In the genomic region with DNA sequence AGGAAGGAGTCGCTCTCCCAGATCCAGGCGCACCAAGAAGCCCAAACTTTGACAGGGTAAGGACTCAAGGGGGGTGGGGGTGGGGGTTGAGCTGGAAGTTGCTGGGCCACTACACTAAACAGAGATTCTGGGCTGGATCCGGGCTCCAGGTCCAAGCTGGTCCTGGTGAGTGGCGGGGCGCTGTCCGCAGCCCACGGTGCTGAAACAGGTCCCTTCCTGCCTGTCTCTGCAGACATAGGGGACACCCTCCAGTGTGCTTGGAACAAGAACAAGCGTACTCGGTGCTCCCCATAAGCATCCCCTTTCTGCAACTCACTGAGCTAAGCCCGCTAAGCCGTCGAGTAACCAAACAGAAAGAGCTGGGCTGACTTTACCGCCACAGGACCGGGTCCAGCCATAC, we compare ENCODE assay signal across 9 mouse cellular contexts. TPM values are rescaled to one million over a fixed set of nuclear protein-coding genes. Genes with fewer than 3 reads are reported as not detected.
DNase-seq lines count a peak whose midpoint lies in the region; ATAC-seq lines count a peak whose summit lies in the region.
"Had no signal": no experiment of that assay in that cellular context is flagged by ENCODE, and none has a peak within 500 bp of the region (broad histone marks: within the 10 kb centered on the region; RNA-seq: fewer than 3 reads in every experiment).

No protein-coding gene starts in this region.

- H3K9ac ChIP-seq in hindbrain, embryonic 11.5 days (ENCODE audit: low read depth, low read length): no peak overlapping the region
- H3K9ac ChIP-seq in hindbrain, embryonic 13.5 days: no peak overlapping the region
- no peak overlapping the region for H3K9ac ChIP-seq in forebrain, embryonic 14.5 days (ENCODE audit: low read length)
- H3K9ac ChIP-seq in kidney, embryonic 15.5 days: no peak overlapping the region
- H3K9ac ChIP-seq: heart, embryonic 15.5 days had no signal

- no peak overlapping the region for H3K4me3 ChIP-seq in hindbrain, embryonic 11.5 days (ENCODE audit: low read depth, low read length)
- H3K4me3 ChIP-seq in hindbrain, embryonic 13.5 days: no peak overlapping the region
- H3K4me3 ChIP-seq in forebrain, embryonic 14.5 days (ENCODE audit: low read depth, low read length): no peak overlapping the region
- no peak overlapping the region for H3K4me3 ChIP-seq in kidney, embryonic 15.5 days (replicated peaks)
- H3K4me3 ChIP-seq: heart, embryonic 15.5 days had no signal

- peak; percentile 69 for DNase-seq in hindbrain, embryonic 11.5 days (ENCODE audit: low spot score)
- peak; percentile 66 for DNase-seq in Muller cell, postnatal 12 days (ENCODE audit: inconsistent ontology term)
- peak; percentile 35 for DNase-seq in forebrain, embryonic 14.5 days (ENCODE audit: low spot score)
- peak; percentile 78 for DNase-seq in thymus, postnatal 4 days
- DNase-seq in frontal cortex, postnatal 14 days (ENCODE audit: low spot score in 2 of 2): no peak

- no peaks in the 10 kb centered on the region for H3K9me3 ChIP-seq in hindbrain, embryonic 11.5 days (ENCODE audit: control insufficient read depth, low read length)
- H3K9me3 ChIP-seq in hindbrain, embryonic 13.5 days: no peaks in the 10 kb centered on the region
- no peaks in the 10 kb centered on the region for H3K9me3 ChIP-seq in forebrain, embryonic 14.5 days (replicated peaks; ENCODE audit: control insufficient read depth, low read length)
- H3K9me3 ChIP-seq in kidney, embryonic 15.5 days (replicated peaks): no peaks in the 10 kb centered on the region
- H3K9me3 ChIP-seq: heart, embryonic 15.5 days had no signal

- no peaks in the 10 kb centered on the region for H3K4me1 ChIP-seq in hindbrain, embryonic 11.5 days (replicated peaks; ENCODE audit: control insufficient read depth, insufficient read depth, low read length)
- peaks cover 22% of the 10 kb centered on the region for H3K4me1 ChIP-seq in hindbrain, embryonic 13.5 days (replicated peaks)
- peaks cover 10% of the 10 kb centered on the region; the same call in 1 of the 2 replicates for H3K4me1 ChIP-seq in forebrain, embryonic 14.5 days (ENCODE audit: control insufficient read depth, insufficient read depth, low read length)
- H3K4me1 ChIP-seq in kidney, embryonic 15.5 days: no peaks in the 10 kb centered on the region
- H3K4me1 ChIP-seq: heart, embryonic 15.5 days had no signal

- no peaks in the 10 kb centered on the region for H3K36me3 ChIP-seq in hindbrain, embryonic 11.5 days (ENCODE audit: control insufficient read depth, insufficient read depth, low read length)
- H3K36me3 ChIP-seq in hindbrain, embryonic 13.5 days: no peaks in the 10 kb centered on the region
- no peaks in the 10 kb centered on the region for H3K36me3 ChIP-seq in forebrain, embryonic 14.5 days (ENCODE audit: control insufficient read depth, insufficient read depth, low read length)
- H3K36me3 ChIP-seq in kidney, embryonic 15.5 days: no peaks in the 10 kb centered on the region
- H3K36me3 ChIP-seq: heart, embryonic 15.5 days had no signal

- no peak overlapping the region for H3K4me2 ChIP-seq in hindbrain, embryonic 11.5 days (replicated peaks; ENCODE audit: low read depth, low read length)
- no peak overlapping the region for H3K4me2 ChIP-seq in hindbrain, embryonic 13.5 days
- no peak overlapping the region for H3K4me2 ChIP-seq in forebrain, embryonic 14.5 days (ENCODE audit: low read length)
- no peak overlapping the region for H3K4me2 ChIP-seq in kidney, embryonic 15.5 days
- H3K4me2 ChIP-seq: heart, embryonic 15.5 days had no signal

- no peak overlapping the region for H3K27ac ChIP-seq in hindbrain, embryonic 11.5 days (ENCODE audit: low read depth, low read length)
- H3K27ac ChIP-seq in hindbrain, embryonic 13.5 days: no peak overlapping the region
- no peak overlapping the region for H3K27ac ChIP-seq in forebrain, embryonic 14.5 days (ENCODE audit: low read depth, low read length)
- no peak overlapping the region for H3K27ac ChIP-seq in kidney, embryonic 15.5 days
- H3K27ac ChIP-seq: heart, embryonic 15.5 days had no signal

- ATAC-seq in hindbrain, embryonic 11.5 days (ENCODE audit: low FRiP score): no peak
- no peak for ATAC-seq in hindbrain, embryonic 13.5 days (ENCODE audit: low FRiP score)
- ATAC-seq in forebrain, embryonic 14.5 days: no peak
- ATAC-seq in kidney, embryonic 15.5 days (replicated peaks; ENCODE audit: low FRiP score): 0 out of 2 replicates have a peak, but pooled peaks have one; percentile 4
- ATAC-seq in megakaryocyte progenitor cell, adult 5-6 weeks (replicated peaks; ENCODE audit: poor library complexity): peak; percentile 74; the same call in 1 of the 2 replicates

- no peaks in the 10 kb centered on the region for H3K27me3 ChIP-seq in hindbrain, embryonic 11.5 days (ENCODE audit: control insufficient read depth, insufficient read depth, low read length)
- H3K27me3 ChIP-seq in hindbrain, embryonic 13.5 days: peaks cover 20% of the 10 kb centered on the region
- H3K27me3 ChIP-seq in forebrain, embryonic 14.5 days (replicated peaks; ENCODE audit: control insufficient read depth, insufficient read depth, low read length): no peaks in the 10 kb centered on the region
- H3K27me3 ChIP-seq in kidney, embryonic 15.5 days: no peaks in the 10 kb centered on the region

- 7% methylated on average over 14 of the region's 14 CpGs for WGBS in hindbrain, embryonic 11.5 days
- 5% methylated on average over 14 of the region's 14 CpGs for WGBS in hindbrain, embryonic 13.5 days
- 5% methylated on average over 14 of the region's 14 CpGs for WGBS in forebrain, embryonic 14.5 days
- 8% methylated on average over 14 of the region's 14 CpGs for WGBS in kidney, embryonic 15.5 days

RNA-seq across cellular contexts. Expression of gene Cnga3, which starts 4.2 kb away (rescaled TPM):
- not detected in 2 replicates for polyA plus RNA-seq in hindbrain, embryonic 11.5 days (2014; fragmentation: Nextera tagmentation; extraction: Ambion mirVana)
- polyA plus RNA-seq in hindbrain, embryonic 13.5 days (2015; fragmentation: Nextera tagmentation; extraction: Ambion mirVana): 0.13 TPM in 1 of 2 replicates, not detected in the other
- 0.08 TPM in 1 of 2 replicates, not detected in the other for polyA plus RNA-seq in forebrain, embryonic 14.5 days (2014; fragmentation: Nextera tagmentation; extraction: Ambion mirVana)
- polyA plus RNA-seq in kidney, embryonic 15.5 days (2015; fragmentation: Nextera tagmentation; extraction: Ambion mirVana): 0.13 TPM in 1 of 2 replicates, not detected in the other
- total RNA-seq in megakaryocyte progenitor cell, adult 5-6 weeks (2015): not detected in 2 replicates
- total RNA-seq in megakaryocyte progenitor cell, adult 5-6 weeks (2017): not detected in 2 replicates

Comparison
In these comparisons a context has a peak if more than half of its experiments do, and no peak if none do; other contexts are left out.
1. ATAC-seq: peak in kidney, embryonic 15.5 days (single experiment) and megakaryocyte progenitor cell, adult 5-6 weeks (single experiment); none in hindbrain, embryonic 11.5 days (single experiment), hindbrain, embryonic 13.5 days (single experiment) and forebrain, embryonic 14.5 days (single experiment).
2. DNase-seq: peak in hindbrain, embryonic 11.5 days (single experiment), Muller cell, postnatal 12 days (single experiment), forebrain, embryonic 14.5 days (single experiment) and thymus, postnatal 4 days (single experiment); none in frontal cortex, postnatal 14 days (0 of 2).